Mouse (Mus musculus): ENCODE results near the gene Lingo1.

DNA sequence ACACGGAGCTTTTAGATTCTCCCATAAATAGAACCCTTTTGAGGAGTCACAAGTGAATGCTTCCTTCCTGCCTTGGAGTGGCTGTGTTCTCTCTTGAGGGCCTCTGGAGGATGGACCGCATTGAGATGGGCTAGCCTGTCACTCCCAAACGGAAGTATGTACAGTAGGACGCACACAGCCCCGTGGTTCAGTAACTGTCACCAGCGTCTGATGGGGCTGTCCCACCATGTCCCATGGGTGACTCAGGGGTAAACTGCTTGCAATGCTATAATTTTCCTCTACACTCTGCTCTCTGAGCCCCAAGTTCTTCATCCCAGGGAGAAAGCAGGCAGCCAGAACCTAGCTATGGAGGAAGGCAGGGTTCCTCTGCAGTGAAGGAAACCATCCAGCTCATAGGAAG, 11.7 kb upstream of the Lingo1 start:
- no peak for TF ChIP-seq CTCF (IDR thresholded peaks at IDR 0.05)
- TF ChIP-seq EP300 (IDR thresholded peaks at IDR 0.05): no peak
